Mouse (Mus musculus) limb, embryonic 14.5 days (tissue): ENCODE measurements around the gene Sardh. TPM values are rescaled to one million over a fixed set of nuclear protein-coding genes. Genes with fewer than 3 reads are reported as not detected.

Experiments
- ATAC-seq: fragments of 200-750 bp; cut with Nextera tagmentation; 2 replicates; pipeline ENCODE4 v1.8.0; 2017; ENCODE audit warnings: low read depth, moderate number of reproducible peaks, moderate TSS enrichment; ENCODE audit not compliant: low FRiP score
- DNase-seq: peaks from one replicate; pipeline ENCODE4 v3.0.0-alpha.2; 2015; ENCODE audit warnings: low spot score
- H3K27ac ChIP-seq: fragments of 300-500 bp; sonication (generic); replicated peaks from 2 replicates; pipeline ENCODE4 v1.5.1; 2014; ENCODE audit warnings: low read depth, mild to moderate bottlenecking, low read length, moderate library complexity, mixed read lengths
- H3K27me3 ChIP-seq: fragments of 300-500 bp; sonication (generic); 2 replicates; pipeline ENCODE4 v1.6.1; 2014; ENCODE audit warnings: low read length, mixed read lengths; ENCODE audit not compliant: control insufficient read depth, insufficient read depth
- H3K36me3 ChIP-seq: fragments of 300-500 bp; sonication (generic); 2 replicates; pipeline ENCODE4 v1.6.1; 2014; ENCODE audit warnings: mild to moderate bottlenecking, low read length, moderate library complexity, mixed read lengths; ENCODE audit not compliant: control insufficient read depth, insufficient read depth
- H3K4me1 ChIP-seq: fragments of 300-500 bp; sonication (generic); 2 replicates; pipeline ENCODE4 v1.6.1; 2014; ENCODE audit warnings: antibody characterized with exemption, low read length, mixed read lengths; ENCODE audit not compliant: control insufficient read depth, insufficient read depth
- H3K4me2 ChIP-seq: fragments of 300-500 bp; sonication (generic); replicated peaks from 2 replicates; pipeline ENCODE4 v1.6.1; 2014; ENCODE audit warnings: low read depth, mild to moderate bottlenecking, low read length, moderate library complexity; ENCODE audit not compliant: severe bottlenecking
- H3K4me3 ChIP-seq: fragments of 300-500 bp; sonication (generic); replicated peaks from 2 replicates; pipeline ENCODE4 v1.5.1; 2014; ENCODE audit warnings: low read length
- H3K9ac ChIP-seq: fragments of 300-500 bp; sonication (generic); 2 replicates; pipeline ENCODE4 v1.6.1; 2014; ENCODE audit warnings: mild to moderate bottlenecking, low read depth, low read length, moderate library complexity; ENCODE audit not compliant: severe bottlenecking
- H3K9me3 ChIP-seq: fragments of 300-500 bp; sonication (generic); 2 replicates; pipeline ENCODE4 v1.6.1; 2016; ENCODE audit warnings: low read length; ENCODE audit not compliant: control insufficient read depth
- POLR2A ChIP-seq: fragments of 200-500 bp; IDR thresholded peaks from 2 replicates; pipeline ENCODE4 v1.8.0; 2012; ENCODE audit warnings: inconsistent platforms, mild to moderate bottlenecking, moderate library complexity, borderline replicate concordance; ENCODE audit not compliant: insufficient read depth, insufficient read length; ENCODE audit errors: extremely low read depth
- WGBS: fragments of 180-500 bp; shearing (Covaris S2); extraction: QIAGEN DNeasy Blood & Tissue Kit; methylation state at CpG from one replicate; pipeline ENCODE4 v1.1.7; 2014; 5-methylcytosine and 5-hydroxymethylcytosine counted together
- polyA plus RNA-seq, 2 experiments: library from polyadenylated mRNA; depleted of rRNA in 1 of 2; stranded (reverse) in 1 of 2; unstranded in 1 of 2; fragments of >200 nt; fragmentation: Nextera tagmentation in 1 of 2; extraction: Ambion mirVana in 1 of 2; gene quantifications; 2 replicates each; pipeline versions ENCODE4 v1.2.1 to v1.2.3; 2012 to 2014

The Sardh gene
- polyA plus RNA-seq (2012; rRNA removed): 9.9 and 10.9 TPM in 2 replicates
- polyA plus RNA-seq (2014; fragmentation: Nextera tagmentation; extraction: Ambion mirVana): 8.7 and 11.0 TPM in 2 replicates

DNA sequence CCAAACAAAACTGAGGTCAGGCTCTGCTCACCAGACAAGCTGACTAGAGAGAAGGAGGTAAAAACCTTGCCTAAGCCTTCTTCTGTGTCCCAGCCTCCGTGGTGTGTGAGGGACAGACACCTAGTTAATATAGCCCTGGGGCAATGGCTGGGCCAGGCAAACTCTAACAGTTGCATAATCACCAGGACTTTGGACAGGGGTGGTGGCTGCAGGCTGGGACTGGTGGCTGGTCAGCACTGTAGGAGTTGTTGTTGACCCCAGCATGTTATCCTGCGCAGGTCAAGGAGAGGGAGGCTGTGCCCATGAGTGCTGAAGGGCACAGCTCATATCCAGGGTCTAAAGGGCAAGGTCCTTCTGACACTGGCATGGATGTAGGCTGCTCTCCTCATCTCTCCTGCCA lies at the start of gene Sardh:
Gene Sardh (minus strand): TSS at position 127 of the 400 bp plus-strand sequence.
- Histone ChIP-seq H3K27me3 (no peaks in the 10 kb centered on the region), H3K4me3 (0 out of 2 replicates have a peak within 1 kb of the TSS, but pooled peaks have one; percentile 14), H3K4me2 (peak within 1 kb of the TSS; percentile 40), H3K36me3 (no peaks in the 10 kb centered on the region), H3K9ac (peak within 1 kb of the TSS; percentile 22; the same call in 1 of the 2 replicates), H3K27ac (peak within 1 kb of the TSS; percentile 40), H3K4me1 (peaks cover 17% of the 10 kb centered on the region), H3K9me3 (no peaks in the 10 kb centered on the region)
- ATAC-seq (no peak), DNase-seq (no peak)
- WGBS: 71% methylated on average over 2 of the region's 2 CpGs
- no peak for TF ChIP-seq POLR2A

DNA sequence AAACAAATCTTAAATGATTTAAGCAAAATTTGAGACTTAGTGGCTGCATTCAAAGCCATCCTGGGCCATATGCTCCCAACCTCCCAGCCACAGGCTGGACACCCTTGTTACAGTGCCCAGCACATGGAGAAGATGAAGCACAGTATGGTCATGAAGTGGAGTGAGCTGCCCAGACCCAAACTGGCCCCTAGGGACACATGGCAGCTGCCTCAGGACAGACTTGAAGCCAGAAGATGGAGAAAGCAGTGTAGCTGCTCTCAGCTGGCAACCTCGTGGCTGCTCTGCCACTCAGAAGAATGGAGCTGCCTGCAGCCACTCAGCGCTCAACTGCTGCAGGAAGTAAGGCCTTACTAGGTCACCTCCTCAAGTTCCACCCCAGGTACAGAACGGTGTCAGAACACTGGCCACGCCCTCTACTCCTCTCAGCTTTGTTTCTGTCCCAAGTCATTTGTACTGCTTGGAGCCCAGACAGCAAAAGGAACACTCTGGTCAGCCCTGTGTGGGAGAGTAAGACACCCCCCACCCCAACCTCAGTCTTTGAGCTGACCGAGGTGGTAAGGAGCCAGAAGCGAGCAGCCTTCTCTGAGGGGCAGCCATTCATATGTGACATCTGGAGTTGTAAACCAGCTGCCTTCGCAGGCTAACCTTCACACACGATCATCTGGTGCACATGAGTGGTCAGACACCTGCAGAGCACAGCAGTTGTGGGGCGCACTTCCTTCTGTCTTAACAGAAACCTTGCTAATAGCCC lies 48.7 kb upstream of the Sardh start:
- WGBS: 44% methylated on average over 9 of the region's 9 CpGs
- Histone ChIP-seq H3K27me3 (no peaks in the 10 kb centered on the region), H3K36me3 (peaks cover 16% of the 10 kb centered on the region; the same call in 1 of the 2 replicates), H3K9me3 (no peaks in the 10 kb centered on the region), H3K27ac (no peak overlapping the region), H3K4me1 (peaks cover 5% of the 10 kb centered on the region; the same call in 1 of the 2 replicates), H3K4me3 (no peak overlapping the region), H3K9ac (no peak overlapping the region), H3K4me2 (no peak overlapping the region)
- ATAC-seq (no peak), DNase-seq (no peak)
- TF ChIP-seq POLR2A: no peak

DNA sequence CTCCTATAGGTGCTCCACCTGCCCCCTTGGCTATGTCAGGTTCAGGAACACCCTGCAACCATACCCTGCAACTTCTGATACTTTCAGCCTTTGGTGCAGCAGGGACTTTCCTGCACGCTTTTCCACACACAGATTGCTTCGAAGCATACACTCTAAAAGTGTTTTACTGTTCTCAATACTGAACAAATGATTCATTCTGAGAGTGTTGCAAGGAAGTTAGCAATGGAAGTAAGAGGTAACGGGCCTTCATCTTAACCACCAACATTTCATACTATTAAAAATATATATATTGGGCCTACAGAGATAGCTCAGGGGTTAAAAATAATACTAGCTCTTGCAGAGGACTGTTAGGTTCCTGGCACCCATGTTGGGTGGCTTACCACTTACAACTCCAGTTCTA lies 46.6 kb upstream of the Sardh start:
- no peaks in the 10 kb centered on the region for H3K4me1 ChIP-seq
- 89% methylated on average over 3 of the region's 3 CpGs for WGBS
- no peaks in the 10 kb centered on the region for H3K27me3 ChIP-seq
- H3K9me3 ChIP-seq: no peaks in the 10 kb centered on the region
- ATAC-seq: no peak
- peaks cover 33% of the 10 kb centered on the region for H3K36me3 ChIP-seq
- no peak overlapping the region for H3K4me2 ChIP-seq
- no peak overlapping the region for H3K4me3 ChIP-seq
- no peak overlapping the region for H3K27ac ChIP-seq
- TF ChIP-seq POLR2A: no peak
- DNase-seq: no peak
- H3K9ac ChIP-seq: no peak overlapping the region

DNA sequence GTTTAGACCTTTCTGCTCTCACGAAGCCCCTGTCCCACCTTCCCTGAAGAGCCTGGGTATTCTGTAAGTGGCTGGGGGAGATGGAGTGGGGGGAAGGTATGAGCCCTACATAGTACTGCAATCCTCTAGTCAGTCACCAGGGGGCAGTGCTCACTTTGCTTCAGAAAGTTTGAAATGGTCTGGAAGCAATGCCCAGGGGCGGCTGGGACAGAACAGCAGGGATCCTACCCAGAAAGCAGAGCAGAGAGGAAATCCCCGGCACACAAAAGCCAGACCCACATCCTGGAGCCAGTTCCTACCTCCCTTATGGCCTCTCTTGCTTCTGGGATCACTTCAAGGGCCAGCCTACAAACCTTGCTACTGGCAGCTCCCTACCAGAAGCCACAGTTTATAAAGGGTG lies 40.9 kb upstream of the Sardh start:
- DNase-seq (peak; percentile 93), ATAC-seq (peak; percentile 74)
- H3K36me3 ChIP-seq: peaks cover 28% of the 10 kb centered on the region
- TF ChIP-seq POLR2A: no peak
- H3K9me3 ChIP-seq: no peaks in the 10 kb centered on the region
- H3K4me1 ChIP-seq: peaks cover 4% of the 10 kb centered on the region; the same call in 1 of the 2 replicates
- H3K27ac ChIP-seq: peak overlapping the region; percentile 48; the same call in 1 of the 2 replicates
- H3K4me3 ChIP-seq: no peak overlapping the region
- H3K9ac ChIP-seq: peak overlapping the region; percentile 38
- 13% methylated on average over 3 of the region's 3 CpGs for WGBS
- no peak overlapping the region for H3K4me2 ChIP-seq
- H3K27me3 ChIP-seq: no peaks in the 10 kb centered on the region

DNA sequence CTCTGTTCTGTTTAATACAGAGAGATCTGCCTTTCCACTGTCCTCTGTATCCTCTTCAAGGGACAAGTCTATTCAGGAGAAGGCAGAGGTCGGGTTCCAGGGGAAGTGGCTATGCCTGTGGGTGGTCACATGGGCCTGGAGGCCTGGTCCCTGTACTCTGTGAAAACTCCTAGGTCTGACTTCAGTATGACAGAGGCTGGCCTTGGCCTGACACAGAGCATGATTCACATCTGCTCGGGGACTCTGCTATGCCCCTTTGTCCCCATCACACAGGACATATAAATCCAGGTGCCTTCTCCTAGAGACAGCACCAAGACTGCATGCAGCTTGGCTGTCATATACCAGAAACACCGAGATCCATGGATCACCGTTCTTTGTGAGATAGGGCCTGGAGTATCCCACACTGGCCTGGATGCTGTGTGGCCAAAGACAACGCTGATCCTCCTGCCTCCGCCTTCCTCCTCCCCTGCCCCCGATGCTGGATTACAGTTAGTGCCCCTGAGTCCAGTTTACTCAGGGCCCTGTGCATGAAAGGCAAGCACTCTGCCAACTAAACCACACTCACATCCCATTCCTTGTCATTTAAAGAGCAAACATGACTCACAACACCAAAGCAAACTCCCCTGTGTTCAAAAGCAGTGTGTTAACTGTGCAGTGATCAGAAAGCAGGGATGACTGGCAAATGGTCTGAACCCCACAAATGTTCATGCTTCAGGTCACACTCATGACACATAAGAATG lies 39.0 kb upstream of the Sardh start:
- H3K36me3 ChIP-seq: peaks cover 26% of the 10 kb centered on the region
- DNase-seq: no peak
- no peak for ATAC-seq
- no peaks in the 10 kb centered on the region for H3K27me3 ChIP-seq
- peaks cover 4% of the 10 kb centered on the region; the same call in 1 of the 2 replicates for H3K4me1 ChIP-seq
- peak overlapping the region; percentile 13; the same call in 1 of the 2 replicates for H3K27ac ChIP-seq
- no peak overlapping the region for H3K4me3 ChIP-seq
- WGBS: 78% methylated on average over 7 of the region's 7 CpGs
- H3K4me2 ChIP-seq: no peak overlapping the region
- TF ChIP-seq POLR2A: no peak
- H3K9me3 ChIP-seq: no peaks in the 10 kb centered on the region
- no peak overlapping the region for H3K9ac ChIP-seq
